Mouse (Mus musculus) duodenum, adult 2 months (tissue): Measurements from ENCODE around the gene Fam71e2. TPM values are rescaled to one million over a fixed set of nuclear protein-coding genes. Genes with fewer than 3 reads are reported as not detected.

Experiments used
- polyA plus RNA-seq: library from polyadenylated mRNA; depleted of rRNA; stranded (reverse); fragments of >200 nt; gene quantifications from 2 replicates; pipeline ENCODE4 v1.2.3, GENCODE M21; 2012; ENCODE audit warnings: low replicate concordance; rRNA removed

The Fam71e2 gene
- not detected in 2 replicates for polyA plus RNA-seq

DNA sequence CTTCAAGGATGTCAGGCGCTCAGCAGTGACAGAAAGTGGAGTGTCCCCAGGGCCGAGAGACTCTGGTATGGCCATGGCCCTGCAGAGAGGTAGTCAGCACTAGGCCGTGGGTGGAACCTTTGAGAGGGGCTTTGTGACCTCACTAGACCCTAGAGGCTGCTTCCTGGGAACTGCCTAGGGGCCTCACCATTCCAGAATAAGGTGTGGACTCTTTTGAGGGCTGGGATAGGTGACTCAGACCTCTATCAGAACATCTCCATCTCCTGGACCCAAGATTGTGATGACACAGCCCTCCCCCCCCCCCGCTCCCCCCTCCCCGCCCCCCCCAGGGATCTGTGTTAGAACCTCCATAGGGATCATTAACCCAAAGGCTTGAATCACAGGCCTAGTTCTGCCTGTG is at the start of gene Fam71e2:
TSS of gene Fam71e2 (minus strand) at position 101 of the 400 bp plus-strand sequence.

DNA sequence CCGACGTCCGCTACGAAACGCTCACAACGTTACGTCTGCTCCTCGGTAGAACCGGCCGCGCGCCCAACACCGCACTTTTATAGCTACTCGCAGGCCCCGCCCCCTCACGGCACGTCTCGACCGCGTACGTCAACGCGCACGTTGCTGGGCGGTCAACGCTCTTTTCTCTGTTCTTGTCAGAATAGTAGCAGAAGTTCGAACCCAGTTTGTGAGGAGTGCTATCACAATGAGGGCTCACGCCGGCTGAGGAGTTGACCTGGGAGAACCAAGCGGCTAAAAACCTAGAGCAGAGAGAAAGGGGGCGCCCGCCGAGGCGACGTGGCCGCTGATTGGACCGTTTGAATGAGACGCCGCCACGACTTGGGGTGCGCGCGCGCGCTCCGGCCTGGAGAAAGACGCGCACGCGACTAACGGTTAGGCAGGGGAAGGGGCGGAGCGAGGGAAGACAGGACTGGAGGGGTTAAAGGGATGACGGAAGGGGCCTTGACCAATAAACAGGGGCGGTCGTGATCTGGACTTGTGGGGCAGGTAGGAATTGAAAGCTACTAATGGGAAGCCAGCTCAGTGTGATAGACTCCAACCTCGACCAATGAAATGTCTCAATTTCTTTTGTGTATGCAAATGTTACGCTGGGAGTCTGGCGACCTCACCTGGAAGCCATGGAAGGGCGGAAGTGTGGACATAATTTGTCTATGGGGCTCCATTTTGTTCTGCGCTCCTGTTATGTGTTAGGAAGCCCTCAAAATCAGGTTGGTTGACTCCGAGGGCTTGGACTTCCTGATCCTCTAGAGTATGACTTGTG is 41.4 kb upstream of the Fam71e2 start, which contains the start of gene Ube2s:
TSS of gene Ube2s (minus strand) at position 288 of the 802 bp plus-strand sequence.

DNA sequence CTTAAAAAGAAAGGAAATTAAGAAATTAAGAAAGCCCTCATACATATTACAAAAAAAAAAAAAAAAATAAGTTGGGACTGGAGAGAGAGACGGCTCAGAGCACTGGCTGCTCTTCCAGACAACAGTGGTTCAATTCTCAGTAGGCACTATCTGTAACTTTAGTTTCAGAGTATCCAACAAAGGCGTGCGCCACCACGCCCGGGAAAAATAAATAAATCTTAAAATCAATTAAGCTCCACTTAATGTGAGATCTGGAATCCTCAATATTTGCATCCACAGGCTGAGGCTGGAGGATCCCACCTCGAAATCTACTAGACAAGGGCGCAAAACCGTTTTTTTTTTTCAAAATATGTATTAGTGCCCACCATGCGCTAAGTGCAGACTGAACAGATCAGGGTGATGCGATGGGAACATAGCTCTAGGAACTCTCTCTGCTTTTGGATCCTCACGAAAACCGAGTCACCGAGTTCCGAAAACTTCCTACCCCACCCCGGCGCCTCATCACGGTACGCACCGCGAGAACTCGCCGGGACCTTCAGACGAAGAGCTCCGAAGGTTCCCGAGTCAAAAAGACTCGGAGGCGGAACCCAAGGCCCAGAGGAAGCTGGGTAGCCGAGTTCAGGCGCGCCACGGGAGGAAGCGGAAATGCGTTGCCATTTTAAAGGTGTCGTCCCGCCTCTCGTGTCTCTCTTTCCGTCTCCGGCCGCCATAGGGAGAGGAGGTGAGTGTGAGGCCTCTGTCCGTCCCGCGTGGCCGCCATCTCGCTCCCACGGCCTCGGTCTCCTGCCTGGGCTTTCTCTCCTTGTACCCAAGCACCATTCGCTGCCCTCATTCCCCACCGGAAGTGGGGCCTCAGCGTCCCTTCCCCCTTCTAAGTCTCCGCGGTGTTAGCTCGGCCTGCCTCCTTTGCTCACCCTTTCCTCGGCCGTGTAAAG is 21.4 kb upstream of the Fam71e2 start, which contains the start of gene Rpl28:
TSS of gene Rpl28 (plus strand) at position 597 of the 935 bp plus-strand sequence.

DNA sequence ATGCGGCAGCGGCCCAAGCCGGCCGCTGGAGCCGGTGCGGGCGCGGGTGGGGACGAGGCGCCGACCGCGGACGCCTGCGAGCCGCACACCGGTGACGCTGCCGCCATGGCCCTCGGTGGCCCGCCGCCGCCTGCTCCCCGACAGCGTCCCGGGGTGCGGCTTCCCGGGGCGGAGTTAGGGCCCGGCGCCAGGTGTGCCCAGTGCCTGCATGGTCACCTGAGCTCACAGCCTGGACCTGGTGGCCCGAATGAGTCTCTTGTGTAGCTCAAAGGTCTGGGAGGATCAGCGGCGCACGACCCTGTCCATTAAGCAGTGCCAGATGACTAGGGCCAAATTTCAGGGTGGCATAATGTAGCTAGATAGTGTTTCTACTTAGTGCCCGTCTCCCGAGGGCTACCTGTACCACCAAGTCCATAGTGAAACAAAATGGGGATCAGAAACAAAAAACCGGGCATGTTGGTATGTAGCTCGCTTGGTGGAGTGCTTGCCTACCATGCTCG is 18.4 kb upstream of the Fam71e2 start, which contains the start of gene Tmem238:
TSS of gene Tmem238 (minus strand) at position 221 of the 500 bp plus-strand sequence.

DNA sequence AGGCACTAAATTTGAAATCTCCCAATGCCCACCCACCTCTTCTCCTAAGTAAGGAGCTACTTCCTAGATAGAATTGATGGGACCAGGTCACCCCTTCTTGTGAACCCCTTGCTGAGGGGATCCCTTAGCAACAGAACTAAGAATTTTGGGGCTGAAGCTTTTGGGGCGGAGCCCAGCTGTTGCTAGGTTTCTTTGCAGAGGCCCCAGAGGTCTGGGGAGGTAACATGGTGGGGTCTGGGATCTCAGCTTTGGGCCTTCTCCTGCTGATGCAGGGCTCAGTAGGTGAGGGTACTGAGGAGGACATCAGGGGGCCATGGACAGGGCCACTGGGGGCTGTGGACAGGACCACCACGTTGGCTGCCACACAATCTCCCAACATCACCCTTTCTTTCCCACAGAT is 11.7 kb upstream of the Fam71e2 start, which contains the start of the genes Il11 and Tmem190:
TSS of gene Il11 (minus strand) at position 101 of the 400 bp plus-strand sequence.
TSS of gene Tmem190 (plus strand) at position 179 of the 400 bp plus-strand sequence.

DNA sequence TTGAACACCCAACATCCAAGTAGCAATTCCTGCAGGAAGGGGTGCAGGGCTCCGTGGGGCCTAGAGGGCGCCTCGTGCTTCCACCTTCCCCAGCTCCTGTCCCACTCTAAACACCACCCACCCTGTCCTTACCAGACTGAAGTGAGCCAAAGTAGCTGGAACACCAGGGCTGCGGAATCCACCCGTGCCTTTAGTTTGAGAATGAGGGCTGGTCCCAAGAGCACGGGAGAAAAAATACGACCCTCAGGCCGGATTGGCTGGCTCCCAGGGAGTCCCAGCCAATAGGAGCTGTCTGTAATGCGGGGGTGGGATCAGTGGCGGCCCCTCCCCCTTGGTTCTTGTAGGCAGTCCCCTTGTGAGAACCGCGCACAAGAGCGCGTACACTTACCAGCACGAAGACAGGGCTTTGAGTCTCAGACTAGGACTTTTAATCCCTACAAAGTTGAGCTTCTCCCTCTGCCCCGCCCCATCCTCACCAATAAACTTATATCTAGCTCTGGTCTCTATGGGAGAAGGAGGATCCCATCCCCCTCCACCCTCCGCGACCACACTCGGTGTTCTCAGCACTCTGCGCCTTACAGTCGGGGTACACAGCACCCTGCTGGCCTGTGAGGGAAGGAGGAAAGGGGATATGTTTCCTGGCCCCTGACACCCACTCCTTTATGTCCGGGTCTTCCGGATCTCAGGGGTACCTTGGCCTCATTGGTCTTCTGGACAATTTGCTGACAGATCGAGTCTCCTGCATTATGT is 18.1 kb downstream of the Fam71e2 start, which contains the start of gene Cox6b2:
TSS of gene Cox6b2 (minus strand) at position 274 of the 750 bp plus-strand sequence.

DNA sequence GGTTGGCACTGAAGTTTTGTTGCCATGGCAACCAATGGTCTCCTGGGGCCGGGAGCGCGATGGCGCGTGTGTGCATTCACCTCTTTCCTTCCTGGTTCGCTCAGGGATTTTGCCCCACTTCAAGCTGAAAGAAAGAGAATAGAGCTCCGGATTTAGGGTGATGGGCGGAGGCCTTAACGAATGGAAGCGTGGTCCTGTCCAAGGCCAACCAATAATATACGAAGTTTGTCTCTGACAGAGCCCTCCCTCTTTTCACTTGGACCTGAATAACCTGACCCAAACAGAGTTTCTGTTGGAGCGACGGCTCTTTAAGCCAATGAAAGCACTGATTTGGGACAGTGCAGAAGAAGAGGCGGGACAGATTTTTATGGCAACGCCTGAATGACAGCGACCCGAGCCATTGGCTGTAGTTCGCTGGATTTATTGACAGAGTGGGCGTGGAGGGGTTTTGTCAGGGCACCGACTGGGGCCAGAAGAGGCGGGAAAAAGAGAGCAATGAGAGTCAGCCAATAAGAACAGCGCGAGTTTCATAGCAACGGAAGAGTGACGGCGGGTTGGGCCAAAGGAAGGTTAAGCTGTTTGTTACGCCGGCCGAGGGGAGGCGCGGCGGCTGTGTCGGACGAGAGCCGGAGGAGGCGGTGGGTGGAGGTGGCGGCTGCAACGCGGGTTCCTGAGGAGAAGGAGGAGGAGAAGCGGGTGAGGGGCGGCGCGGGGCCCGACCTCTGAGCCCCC is 31.4 kb downstream of the Fam71e2 start, which contains the start of gene Kmt5c:
TSS of gene Kmt5c (plus strand) at position 572 of the 732 bp plus-strand sequence.

DNA sequence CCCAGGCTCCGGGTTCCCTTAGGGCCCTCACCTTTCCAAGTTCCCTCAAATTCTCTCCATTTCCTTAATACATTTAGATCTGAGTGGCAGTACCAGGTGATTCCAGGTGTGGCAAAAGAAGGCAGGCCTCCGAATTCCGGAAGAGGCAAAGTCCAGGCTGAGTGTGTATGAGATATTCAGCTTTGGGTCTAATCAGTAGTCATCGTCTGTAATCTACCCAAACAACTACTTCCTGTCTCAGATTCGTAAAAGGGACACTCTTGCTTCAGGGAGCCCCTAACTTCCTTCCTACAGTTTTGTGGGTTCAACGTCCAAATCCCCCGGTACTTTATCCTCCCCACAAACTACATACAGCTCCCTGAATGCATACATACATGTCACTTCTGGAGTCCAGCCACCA is 45.9 kb downstream of the Fam71e2 start, which contains the start of gene Tmem150b:
TSS of gene Tmem150b (minus strand) at position 81 of the 400 bp plus-strand sequence.

Other genes starting within 250 kb of the Fam71e2 start
- gene Tnni3, start 247.1 kb downstream of the Fam71e2 start, polyA plus RNA-seq: 1.9 and 2.2 TPM in 2 replicates
- gene Dnaaf3, start 238.8 kb downstream of the Fam71e2 start, polyA plus RNA-seq: 1.6 and 2.1 TPM in 2 replicates
- 4.5 and 5.8 TPM in 2 replicates for gene Syt5, start 223.8 kb downstream of the Fam71e2 start, polyA plus RNA-seq
- 37.2 and 75.8 TPM in 2 replicates for gene Ptprh, start 167.3 kb downstream of the Fam71e2 start, polyA plus RNA-seq
- gene Tmem86b, start 139.9 kb downstream of the Fam71e2 start, polyA plus RNA-seq: 185 and 471 TPM in 2 replicates
- gene Ppp6r1, start 112.3 kb downstream of the Fam71e2 start, polyA plus RNA-seq: 104 and 147 TPM in 2 replicates
- gene Hspbp1, start 86.2 kb downstream of the Fam71e2 start, polyA plus RNA-seq: 31.7 and 34.2 TPM in 2 replicates
- 2.1 and 3.8 TPM in 2 replicates for gene Brsk1, start 80.7 kb downstream of the Fam71e2 start, polyA plus RNA-seq
- gene Tmem150b, start 46.1 kb downstream of the Fam71e2 start, polyA plus RNA-seq: 44.7 and 105 TPM in 2 replicates
- 208 and 341 TPM in 2 replicates for gene Kmt5c, start 31.2 kb downstream of the Fam71e2 start, polyA plus RNA-seq
- 8.1 and 47.7 TPM in 2 replicates for gene Cox6b2, start 18.2 kb downstream of the Fam71e2 start, polyA plus RNA-seq
- 0.21 and 0.53 TPM in 2 replicates for gene Il11, start 11.6 kb upstream of the Fam71e2 start, polyA plus RNA-seq
- not detected in 2 replicates for gene Tmem190, start 11.6 kb upstream of the Fam71e2 start, polyA plus RNA-seq
- gene Tmem238, start 18.4 kb upstream of the Fam71e2 start, polyA plus RNA-seq: 245 and 842 TPM in 2 replicates
- gene Rpl28, start 21.6 kb upstream of the Fam71e2 start, polyA plus RNA-seq: 347 and 393 TPM in 2 replicates
- 184 and 256 TPM in 2 replicates for gene Ube2s, start 41.3 kb upstream of the Fam71e2 start, polyA plus RNA-seq
- gene Shisa7, start 73.4 kb upstream of the Fam71e2 start, polyA plus RNA-seq: 0.19 and 3.1 TPM in 2 replicates
- gene Isoc2b, start 99.0 kb upstream of the Fam71e2 start, polyA plus RNA-seq: 31.8 and 33.1 TPM in 2 replicates
- 34.1 and 38.8 TPM in 2 replicates for gene Isoc2a, start 105.9 kb upstream of the Fam71e2 start, polyA plus RNA-seq
- gene Gm36210, start 135.2 kb upstream of the Fam71e2 start, polyA plus RNA-seq: not detected in 2 replicates
- 26.2 and 34.2 TPM in 2 replicates for gene Zfp628, start 143.9 kb upstream of the Fam71e2 start, polyA plus RNA-seq
- 8.4 and 8.7 TPM in 2 replicates for gene Nat14, start 150.7 kb upstream of the Fam71e2 start, polyA plus RNA-seq
- 2.7 and 4.6 TPM in 2 replicates for gene Ssc5d, start 154.5 kb upstream of the Fam71e2 start, polyA plus RNA-seq
- not detected in 2 replicates for gene Sbk2, start 193.1 kb upstream of the Fam71e2 start, polyA plus RNA-seq
- gene Sbk3, start 199.9 kb upstream of the Fam71e2 start, polyA plus RNA-seq: 0.02 TPM in 1 of 2 replicates, not detected in the other
- gene Zfp579, start 224.9 kb upstream of the Fam71e2 start, polyA plus RNA-seq: 39.0 and 47.9 TPM in 2 replicates
- 46.4 and 57.1 TPM in 2 replicates for gene Zfp524, start 243.1 kb upstream of the Fam71e2 start, polyA plus RNA-seq
- gene Fiz1, start 243.4 kb upstream of the Fam71e2 start, polyA plus RNA-seq: 24.9 and 25.9 TPM in 2 replicates
- not detected in 2 replicates for gene Gm44973, start 244.2 kb upstream of the Fam71e2 start, polyA plus RNA-seq
- gene Zfp865, start 249.1 kb upstream of the Fam71e2 start, polyA plus RNA-seq: 29.9 and 32.6 TPM in 2 replicates
- gene Ccdc106, start 249.3 kb upstream of the Fam71e2 start, polyA plus RNA-seq: 1.6 and 2.3 TPM in 2 replicates